Mouse (Mus musculus): Measurements from ENCODE around the gene Hsp90b1.
"Not testable (repeated sequence)": the region's sequence is repeated elsewhere in the genome, so short reads cannot be mapped to it uniquely, and the experiment has no call there.

Hsp90b1 gene

DNA sequence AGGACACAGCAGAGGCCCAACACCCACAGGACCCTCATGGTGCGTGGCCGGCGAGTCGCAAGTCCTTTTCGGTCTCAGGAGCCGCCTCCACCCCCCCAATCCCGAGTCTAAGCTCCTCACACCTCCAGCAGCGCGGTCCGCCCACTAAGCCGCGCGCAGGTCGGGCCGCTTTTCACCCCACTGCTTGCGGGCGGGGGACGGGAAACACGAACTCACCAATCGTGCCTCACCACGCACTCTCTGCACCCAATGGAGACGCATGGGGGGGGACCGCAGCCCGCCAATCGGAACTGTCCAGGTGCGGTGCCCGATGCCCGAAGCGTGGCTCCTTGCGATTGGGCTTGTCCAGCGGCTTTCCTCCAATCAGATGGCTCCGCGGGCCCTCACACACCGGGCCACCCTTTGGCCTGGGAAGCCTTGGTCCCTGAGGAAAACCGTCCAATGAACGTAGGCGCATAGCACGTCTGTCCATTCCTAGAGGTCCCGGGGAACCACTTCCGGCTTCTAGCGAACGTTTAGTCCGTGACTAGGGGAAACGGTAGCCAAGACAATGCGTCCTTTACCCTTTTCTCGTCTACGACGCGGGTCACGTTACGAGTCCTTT is at the start of gene Hsp90b1, which contains the start of gene Ttc41:
Hsp90b1 (minus strand) TSS at position 192 of the 604 bp plus-strand sequence.
Ttc41 (plus strand) TSS at position 494 of the 604 bp plus-strand sequence.
- peak; percentile 100 for DNase-seq (ENCODE audit: low read depth)

DNA sequence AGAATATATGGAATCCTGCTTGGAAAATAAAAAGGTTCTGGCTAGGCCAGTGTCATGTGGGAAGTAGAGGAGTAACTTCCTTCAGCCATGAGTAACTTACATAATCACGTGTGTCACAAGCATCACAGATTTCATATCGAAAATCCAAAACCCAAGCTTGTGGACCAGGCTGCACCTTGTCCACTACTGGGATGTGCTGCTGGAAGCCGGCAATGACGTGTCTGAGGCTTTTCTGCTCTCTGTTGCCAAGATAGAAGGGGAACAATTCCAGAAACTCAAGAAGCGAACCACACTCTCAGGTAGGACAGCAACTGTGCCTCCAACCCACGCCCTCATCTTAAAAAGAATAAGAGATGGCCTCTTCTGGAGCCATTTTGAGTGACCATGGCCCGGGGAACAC is 39.0 kb upstream of the Hsp90b1 start:
- DNase-seq (ENCODE audit: low read depth), result no peak

DNA sequence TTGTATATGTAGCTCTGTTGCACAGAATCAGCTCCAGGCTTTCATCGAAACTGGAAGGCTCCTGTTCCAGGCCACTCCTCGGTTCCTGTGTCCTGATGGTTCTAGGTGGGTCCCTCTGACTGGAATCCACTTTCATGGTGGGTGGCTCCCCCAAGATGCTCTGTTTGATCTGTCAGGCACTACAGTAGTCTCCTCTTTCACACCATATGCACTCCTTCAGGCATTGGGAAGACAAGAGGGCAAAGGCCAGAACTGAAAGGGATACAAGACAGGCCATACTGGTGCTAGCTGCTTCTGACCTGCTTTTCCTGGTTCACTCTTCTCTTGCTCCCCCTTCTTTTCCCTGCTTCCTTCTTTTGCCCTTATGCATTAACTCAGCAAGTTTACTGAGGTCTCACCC is 37.6 kb upstream of the Hsp90b1 start:
- DNase-seq (ENCODE audit: low read depth), result no peak

DNA sequence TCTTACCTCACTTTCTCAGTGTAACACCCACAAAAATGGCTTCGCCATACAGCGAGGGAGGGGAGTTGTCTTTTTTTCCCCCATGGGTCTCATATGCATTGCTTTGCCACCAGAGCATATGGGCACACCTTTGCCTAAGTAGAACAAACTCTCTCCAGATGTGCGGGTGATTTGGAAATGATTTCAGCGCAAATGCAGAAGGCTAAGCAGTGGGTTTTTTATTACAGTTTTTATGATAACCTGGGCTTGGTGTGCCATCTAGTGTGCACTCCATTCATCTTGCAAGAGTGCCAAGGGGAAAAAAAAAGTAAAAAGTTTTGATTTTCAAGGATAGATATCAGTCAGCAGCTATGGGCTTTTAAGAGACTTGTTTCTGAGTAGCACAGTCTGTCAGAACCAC is 29.7 kb upstream of the Hsp90b1 start:
- peak; percentile 14 for DNase-seq (ENCODE audit: low read depth)

DNA sequence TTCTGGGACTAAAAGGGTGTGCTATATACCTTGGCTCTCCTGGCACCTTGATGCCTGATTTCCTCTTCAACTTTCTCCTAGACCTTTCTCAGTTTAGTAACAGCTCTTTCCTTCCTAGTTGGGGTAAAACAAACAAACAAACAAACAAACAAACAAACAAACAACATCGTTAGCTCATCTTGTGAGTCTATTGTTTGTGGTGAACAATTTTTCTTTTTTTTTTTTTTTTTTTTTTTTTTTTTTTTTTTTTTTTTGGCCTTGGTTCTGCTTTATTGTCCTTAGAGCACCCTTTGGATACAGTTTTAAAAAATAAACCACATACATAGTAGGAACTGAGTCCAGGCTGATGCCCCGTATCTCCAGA is 26.2 kb upstream of the Hsp90b1 start:
- DNase-seq (ENCODE audit: low read depth), result no peak

DNA sequence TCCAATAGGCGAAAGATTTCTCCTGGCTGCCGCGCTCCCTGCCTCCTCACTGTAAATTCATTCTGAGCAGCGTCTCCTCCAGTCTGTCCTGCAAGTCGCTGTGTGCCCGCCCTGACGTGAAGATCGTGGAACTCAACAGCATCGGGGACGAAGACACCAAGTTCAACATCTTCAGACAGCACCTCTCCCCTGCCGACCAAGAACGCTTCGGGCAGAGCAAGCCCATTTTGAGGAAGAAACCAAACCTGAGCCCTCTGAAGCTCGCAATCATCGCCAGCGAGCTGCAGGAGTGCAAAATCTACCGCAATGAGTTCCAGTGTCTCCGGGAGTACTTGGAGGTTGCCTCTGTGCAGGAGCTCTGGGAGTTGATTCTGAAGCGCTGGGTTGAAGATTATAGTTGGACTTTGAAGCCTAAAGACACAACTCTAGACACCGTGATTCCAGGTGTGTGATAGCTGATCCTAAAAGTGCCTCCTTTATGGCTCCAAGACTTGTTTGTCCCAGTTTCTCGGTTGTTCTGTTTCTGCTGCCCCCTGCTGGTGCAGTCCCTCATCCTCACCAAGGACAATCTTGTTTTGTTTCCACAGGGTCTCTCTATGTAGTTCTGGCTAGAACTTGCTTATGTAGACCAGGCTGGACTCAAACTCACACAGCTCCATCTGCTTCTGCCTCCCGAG is 25.7 kb upstream of the Hsp90b1 start:
- peak; percentile 78 for DNase-seq (ENCODE audit: low read depth)

DNA sequence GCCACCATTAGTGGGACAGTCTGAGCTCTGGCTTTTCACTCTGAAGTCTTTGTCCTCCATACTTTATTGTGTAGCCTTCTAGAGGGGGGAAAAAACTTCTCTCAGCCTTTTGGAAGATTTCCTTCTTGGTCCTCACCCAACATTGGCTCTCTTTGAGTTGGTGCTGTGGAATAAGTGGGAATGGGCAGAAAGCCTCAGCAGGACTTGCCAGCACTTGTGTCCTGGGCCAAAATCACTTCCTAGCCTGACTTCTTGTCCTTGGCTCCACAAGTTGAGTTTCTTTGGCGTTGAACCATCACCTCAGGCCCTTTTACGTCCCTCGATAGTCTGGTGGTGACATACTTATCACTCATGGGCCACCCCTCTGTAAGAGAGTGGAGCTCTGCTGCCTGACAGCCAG is 22.9 kb upstream of the Hsp90b1 start:
- no peak for DNase-seq (ENCODE audit: low read depth)

DNA sequence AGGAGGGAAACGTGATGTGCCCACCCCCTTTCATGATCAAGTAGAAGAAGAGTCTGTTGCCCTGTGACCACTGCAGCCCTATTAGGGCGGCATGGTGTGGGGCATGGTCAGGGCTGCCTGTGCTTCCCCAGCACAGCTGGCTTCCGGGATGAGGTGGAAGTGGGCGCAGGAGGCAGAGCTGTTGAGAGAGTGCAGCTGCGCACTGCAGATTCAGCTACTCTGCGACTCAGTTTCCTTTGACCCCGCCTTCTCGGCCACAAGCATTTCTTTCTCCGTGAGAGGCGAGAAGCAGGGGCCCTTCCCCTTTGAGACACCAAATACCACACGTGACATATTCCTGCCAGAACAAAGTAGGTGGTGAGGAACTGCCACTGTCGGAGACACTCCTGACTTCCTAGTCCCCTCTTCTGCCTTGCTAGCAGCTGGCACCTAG is 22.3 kb upstream of the Hsp90b1 start:
- peak; percentile 95 for DNase-seq (ENCODE audit: low read depth)

DNA sequence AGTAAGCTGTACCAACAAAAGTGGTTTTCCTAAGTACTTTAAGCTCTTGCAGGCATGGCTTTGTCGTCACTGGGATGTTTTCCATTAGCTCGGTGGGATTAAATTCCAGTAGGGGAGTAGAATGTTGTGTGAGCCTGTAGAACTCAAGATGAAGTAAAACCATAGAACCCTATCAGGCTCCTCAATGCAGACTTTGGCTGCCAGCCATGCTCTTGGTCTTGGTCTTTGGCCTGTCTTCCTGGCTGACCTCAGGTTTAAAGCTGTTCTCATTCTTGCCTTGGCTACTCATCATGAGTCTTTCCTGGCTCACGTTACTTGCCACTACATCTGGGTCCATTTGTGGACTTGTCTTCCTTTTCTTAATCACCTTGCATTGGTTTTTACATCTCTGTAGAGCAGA is 6.8 kb upstream of the Hsp90b1 start:
- DNase-seq (ENCODE audit: low read depth), result peak; percentile 36

DNA sequence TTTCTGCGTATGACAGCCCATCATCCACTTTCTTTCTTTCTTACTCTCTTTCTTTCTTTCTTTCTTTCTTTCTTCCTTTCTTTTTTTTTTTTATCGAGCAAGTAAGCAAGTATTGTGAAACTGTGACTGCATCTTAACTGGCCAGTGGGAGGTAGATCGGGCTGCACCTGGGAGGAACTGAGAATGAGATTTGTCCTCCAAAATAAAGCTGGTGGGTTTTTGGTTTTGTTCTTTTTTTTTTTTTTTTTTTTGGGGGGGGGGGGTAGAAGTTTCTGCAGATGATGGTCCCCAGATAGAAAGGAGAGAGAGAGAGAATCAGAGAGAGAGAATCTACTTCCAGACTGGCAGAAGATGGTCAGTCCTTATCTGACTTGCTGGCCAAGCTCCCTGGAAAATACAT is 1.8 kb upstream of the Hsp90b1 start:
- no peak for DNase-seq (ENCODE audit: low read depth)

DNA sequence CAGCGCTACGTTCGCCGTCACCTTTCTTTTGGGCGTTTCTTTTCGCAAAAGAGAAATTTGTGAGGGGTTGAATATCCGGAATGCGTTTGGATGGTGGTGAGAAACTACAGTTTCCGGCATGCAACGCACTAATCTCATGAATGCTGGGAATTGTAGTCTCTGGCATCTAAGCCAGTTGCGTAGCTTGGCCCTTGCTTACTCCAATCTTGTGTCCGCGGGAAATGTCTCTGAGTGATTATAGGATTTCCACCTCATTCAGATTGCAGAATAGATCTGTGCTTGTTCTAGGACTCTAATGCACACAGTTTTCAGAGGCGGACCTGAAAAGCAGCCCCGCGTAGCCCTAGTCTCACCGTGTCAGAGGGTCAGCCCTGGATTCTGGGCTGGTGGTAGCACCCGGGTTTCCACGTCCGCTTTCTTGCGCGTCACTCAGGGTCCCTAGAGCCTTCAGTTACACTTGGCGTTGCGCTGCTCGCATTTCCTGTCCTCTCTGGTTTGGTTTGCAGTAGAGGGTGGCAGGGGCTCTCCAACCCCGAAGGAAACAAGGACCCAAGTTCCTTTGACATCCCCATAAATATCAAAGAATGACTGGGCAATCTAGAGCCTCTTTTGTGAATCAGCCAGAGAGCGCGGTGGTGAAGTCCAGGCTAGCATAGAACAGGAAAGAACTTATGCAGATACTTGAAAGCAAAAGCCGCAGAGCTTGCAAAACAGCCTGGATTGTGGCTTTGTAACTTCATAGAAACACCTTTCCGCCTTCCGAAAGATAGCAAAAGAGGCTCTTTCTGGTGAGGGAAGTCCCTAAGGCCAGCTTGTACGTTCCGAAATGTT is 828 bp upstream of the Hsp90b1 start:
- DNase-seq (ENCODE audit: low read depth), result peak; percentile 98

DNA sequence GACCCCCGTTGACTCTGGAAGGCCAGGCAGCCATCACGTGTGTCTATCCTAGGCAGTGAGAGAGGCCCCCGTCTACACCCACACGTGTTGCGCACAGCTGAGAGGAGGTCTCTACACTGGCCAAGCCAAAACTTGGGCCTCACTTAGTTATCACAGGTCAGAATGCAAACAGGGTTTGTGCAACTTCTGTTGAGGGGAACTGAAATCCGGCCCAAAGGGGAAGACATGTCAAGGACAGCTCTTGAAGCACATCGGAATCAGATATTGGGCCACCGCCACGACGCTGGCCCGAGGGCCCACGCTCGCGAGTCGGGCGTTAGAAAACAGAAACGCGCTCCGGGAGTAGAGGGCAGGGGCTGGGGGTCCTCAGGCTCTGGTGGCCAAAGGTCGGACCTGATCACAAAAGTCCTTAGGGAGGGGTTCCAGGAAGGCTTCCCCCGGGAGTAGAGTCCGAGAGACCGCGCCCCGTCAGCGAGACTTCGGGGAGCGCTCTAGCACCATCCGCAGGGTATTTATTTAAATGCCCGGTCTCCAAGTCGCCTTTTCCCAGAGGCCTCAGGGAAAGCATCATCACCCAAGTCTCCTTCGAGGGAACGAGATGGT is 619 bp downstream of the Hsp90b1 start:
- peak; percentile 54 for DNase-seq (ENCODE audit: low read depth)

DNA sequence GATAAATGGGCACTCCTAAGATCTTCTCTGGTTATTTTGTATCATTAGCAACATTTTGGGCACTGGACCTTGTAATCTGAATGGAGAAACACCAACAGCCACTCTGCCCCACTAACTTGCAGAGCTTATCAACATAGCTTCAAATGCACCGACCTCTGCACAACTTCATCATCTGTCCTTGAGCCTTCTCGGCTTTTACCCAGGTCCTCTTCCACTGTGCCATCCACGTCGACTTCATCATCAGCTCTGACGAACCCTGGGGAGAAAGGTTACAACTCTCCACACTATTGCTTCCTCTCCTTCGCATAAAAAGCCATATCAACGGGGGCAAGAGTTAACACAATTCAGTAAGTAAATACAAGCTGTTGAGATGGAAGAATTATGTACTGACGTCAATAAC is 1.2 kb downstream of the Hsp90b1 start:
- DNase-seq (ENCODE audit: low read depth), result no peak

DNA sequence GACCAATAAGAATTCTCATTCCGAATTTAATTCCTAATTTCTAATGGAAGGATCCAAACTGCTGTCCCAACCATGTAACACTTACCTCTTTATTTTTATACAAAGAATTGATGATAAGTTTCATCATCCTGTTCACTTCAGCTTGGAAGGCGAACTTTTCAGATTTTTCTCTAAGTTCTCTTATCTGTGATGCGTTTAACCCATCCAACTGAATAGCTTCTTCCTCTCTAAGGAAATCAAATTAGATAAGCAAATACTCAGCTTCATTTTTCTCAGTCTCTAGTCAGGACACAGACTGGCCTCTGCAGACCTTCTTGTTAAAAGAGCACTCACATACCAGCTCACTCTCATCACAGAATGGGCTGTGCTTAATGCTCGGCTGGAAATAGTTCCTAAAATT is 1.9 kb downstream of the Hsp90b1 start:
- DNase-seq (ENCODE audit: low read depth), result no peak

DNA sequence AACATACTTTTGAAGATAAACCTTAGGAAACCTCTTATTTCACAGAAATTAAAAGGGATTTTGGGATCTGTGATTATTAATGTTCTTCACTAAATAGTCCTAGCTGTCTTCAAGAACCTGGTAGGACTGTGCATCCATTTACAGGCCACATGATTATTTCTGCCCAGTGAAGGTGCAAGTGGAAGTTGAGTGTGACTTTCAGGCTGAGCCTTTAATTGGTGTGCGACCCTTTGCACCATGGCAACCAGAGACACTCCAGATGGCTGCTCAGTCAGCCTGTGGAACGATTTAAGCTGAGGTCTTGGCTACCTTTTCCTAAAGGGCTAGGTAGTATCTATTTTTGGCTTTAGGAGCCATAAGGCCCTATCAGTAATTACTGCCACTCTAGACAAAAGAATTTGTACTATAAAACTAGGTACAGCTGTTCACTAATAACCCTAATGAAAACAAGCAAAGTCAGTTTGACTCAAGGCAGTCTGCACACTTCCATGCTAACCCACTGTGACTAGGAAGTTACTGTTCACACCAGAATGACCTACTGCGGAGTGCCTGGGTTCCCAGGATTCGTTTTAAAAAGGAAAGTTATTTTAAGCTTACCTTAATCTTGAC is 2.9 kb downstream of the Hsp90b1 start:
- DNase-seq (ENCODE audit: low read depth), result no peak

DNA sequence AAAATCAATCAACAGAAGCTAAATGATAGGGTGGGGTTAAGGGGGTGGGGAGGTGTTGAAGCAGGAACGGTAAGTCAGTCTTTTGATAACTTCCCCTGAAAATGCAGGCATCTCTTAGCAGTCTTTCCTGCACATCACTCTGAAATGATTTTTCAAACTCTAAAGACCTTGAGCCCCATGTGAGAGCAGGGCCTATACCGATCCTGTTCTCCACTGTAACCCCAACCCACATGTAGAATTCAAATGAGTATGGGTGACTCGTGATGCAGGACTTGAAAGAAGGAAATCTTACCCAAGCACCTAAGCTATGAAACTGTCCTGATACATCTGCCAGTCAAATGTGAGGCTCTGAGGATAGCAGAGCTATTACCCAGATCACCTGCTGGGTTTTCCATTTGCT is 4.3 kb downstream of the Hsp90b1 start:
- DNase-seq (ENCODE audit: low read depth), result no peak

DNA sequence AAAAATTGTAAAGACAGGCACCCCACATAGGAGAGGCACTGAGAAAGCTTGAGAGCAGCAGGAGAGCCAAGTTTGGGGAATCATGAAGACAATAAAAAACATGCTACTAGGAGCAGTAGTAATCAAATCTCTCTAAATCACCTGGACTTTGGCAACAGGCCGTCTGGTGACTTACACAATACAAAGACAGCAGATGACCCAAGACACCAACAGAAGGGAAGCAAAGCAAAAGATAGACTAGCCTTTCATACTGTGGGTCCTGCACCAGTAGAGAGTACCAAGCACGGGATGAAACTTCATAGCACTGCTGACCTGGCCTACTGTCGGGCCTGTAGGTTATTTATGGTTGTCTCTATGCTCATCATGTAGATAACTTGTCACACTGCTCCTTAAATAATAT is 5.1 kb downstream of the Hsp90b1 start:
- no peak for DNase-seq (ENCODE audit: low read depth)

DNA sequence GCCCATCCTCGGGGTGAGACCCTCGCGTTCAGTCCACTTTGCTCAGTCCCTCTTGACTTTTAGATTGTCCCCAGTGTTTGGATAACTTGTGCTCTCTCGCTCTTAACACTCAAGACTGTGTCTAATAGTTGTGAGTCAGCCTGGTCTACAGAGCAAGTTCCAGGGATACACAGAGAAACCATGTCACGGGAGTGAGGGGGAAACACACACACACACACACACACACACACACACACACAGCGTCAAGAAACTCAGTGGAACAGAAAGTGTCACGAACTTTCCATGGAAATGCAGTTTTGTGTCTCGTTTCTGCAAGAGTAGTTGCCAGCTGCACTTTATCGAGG is 19.3 kb downstream of the Hsp90b1 start:
- peak; percentile 45 for DNase-seq (ENCODE audit: low read depth)

DNA sequence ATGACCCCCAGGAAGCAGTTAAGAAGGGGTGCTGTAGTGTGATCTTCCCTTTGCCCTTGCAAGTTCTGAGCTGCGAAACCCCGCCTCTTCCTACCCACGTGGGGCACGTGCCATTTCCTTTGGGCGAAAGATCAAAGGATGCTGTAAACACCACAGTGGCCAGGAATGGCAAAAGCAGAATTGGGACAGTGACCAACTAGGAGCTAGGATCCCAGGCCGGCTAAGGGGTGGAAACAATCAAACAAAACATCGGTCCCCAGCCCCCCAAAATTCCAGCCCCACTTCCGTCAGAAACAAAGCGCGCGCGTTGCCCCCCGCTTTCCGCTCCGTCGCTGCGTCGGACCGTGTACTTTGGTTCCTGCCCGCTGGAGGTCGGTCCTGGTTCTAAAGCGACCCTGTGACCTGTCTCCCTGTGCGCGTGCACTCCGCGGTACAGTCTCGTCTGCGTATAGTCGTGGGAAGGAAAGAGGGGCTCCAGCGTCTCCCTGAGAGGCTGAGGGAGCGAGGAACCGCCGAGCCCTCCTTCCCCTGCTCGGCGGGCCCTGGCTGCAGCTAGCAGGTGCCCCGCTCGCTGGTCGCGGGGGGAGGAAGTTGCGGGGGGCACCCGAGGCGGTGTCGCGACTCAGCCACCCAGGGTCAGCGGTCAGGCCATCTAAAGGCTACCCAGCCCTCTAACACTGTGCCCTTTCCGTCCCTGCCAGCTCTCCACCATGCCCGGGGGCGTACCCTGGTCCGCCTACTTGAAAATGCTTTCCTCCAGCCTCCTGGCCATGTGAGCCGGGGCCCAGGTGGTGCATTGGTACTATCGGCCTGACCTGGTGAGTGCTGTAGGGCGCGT is 19.9 kb downstream of the Hsp90b1 start:
- peak; percentile 92 for DNase-seq (ENCODE audit: low read depth)

DNA sequence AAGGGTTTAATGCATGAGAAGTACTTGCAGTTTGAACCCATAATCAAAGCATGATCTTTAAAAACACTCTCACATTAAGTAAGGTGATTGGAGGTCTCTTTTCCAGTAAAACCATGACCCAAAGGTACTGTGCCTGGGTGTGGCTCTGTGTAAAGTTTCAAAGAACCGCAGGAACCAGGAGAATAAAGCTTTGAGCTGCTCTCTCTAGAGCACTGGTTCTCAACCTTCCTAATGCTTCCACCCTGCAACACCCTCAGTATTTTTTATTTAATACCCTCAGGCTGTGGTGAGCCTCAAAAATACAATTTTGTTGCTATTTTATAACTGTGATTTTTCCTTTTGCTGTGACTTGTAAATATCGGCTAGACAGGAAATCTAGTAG is 20.5 kb downstream of the Hsp90b1 start:
- DNase-seq (ENCODE audit: low read depth), result not testable (repeated sequence)

DNA sequence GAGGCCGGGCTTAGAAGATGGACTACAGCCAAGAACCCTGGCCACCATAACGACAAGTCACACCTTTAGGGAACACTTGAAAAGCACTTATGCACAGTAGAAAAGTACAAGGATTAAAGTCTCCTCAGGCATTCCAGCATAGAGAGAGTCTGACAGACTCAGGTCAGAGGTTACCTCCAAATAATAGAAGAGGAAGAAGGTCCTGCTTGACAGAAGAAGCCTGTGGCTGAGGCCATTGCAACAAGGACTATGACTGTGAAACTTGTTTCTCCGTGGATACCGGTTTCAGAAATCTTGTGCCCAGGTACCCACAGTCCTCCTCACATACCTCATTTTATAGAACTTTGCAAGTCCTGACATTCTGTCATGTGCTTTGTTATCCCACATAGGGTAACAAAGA is 34.8 kb downstream of the Hsp90b1 start:
- DNase-seq (ENCODE audit: low read depth), result not testable (repeated sequence)
